Mouse (Mus musculus) embryonic facial prominence, embryonic 11.5 days (tissue): ENCODE results near the gene Lonp2. TPM values are rescaled to one million over a fixed set of nuclear protein-coding genes. Genes with fewer than 3 reads are reported as not detected.

ENCODE experiments used
- ATAC-seq: fragments of 200-750 bp; cut with Nextera tagmentation; replicated peaks from 2 replicates; pipeline ENCODE4 v1.8.0; 2017; ENCODE audit warnings: low read depth; ENCODE audit not compliant: insufficient number of reproducible peaks, low FRiP score, low TSS enrichment
- DNase-seq: peaks from one replicate; pipeline ENCODE4 v3.0.0-alpha.2; 2015; ENCODE audit warnings: low spot score
- H3K27ac ChIP-seq: fragments of 300-500 bp; sonication (generic); replicated peaks from 2 replicates; pipeline ENCODE4 v1.5.1; 2014; ENCODE audit warnings: mild to moderate bottlenecking, low read depth, low read length, control low read depth
- H3K27me3 ChIP-seq: fragments of 300-500 bp; sonication (generic); 2 replicates; pipeline ENCODE4 v1.6.1; 2014; ENCODE audit warnings: mild to moderate bottlenecking, low read length, moderate library complexity, mixed read lengths; ENCODE audit not compliant: control insufficient read depth, insufficient read depth
- H3K36me3 ChIP-seq: fragments of 300-500 bp; sonication (generic); replicated peaks from 2 replicates; pipeline ENCODE4 v1.6.1; 2014; ENCODE audit warnings: low read depth, mild to moderate bottlenecking, low read length, moderate library complexity, mixed read lengths; ENCODE audit not compliant: control insufficient read depth, insufficient read depth
- H3K4me1 ChIP-seq: fragments of 300-500 bp; sonication (generic); 2 replicates; pipeline ENCODE4 v1.6.1; 2014; ENCODE audit warnings: low read length, mixed read lengths; ENCODE audit not compliant: control insufficient read depth, insufficient read depth
- H3K4me2 ChIP-seq: fragments of 300-500 bp; sonication (generic); 2 replicates; pipeline ENCODE4 v1.6.1; 2014; ENCODE audit warnings: low read depth, mild to moderate bottlenecking, control low read depth, low read length, moderate library complexity
- H3K4me3 ChIP-seq: fragments of 300-500 bp; sonication (generic); 2 replicates; pipeline ENCODE4 v1.5.1; 2014; ENCODE audit warnings: low read depth, low read length, control low read depth
- H3K9ac ChIP-seq: fragments of 300-500 bp; sonication (generic); replicated peaks from 2 replicates; pipeline ENCODE4 v1.6.1; 2014; ENCODE audit warnings: mild to moderate bottlenecking, control low read depth, low read length
- H3K9me3 ChIP-seq: fragments of 300-500 bp; sonication (generic); replicated peaks from 2 replicates; pipeline ENCODE4 v1.6.1; 2016; ENCODE audit warnings: mild to moderate bottlenecking, low read length, inconsistent platforms, mixed read lengths; ENCODE audit not compliant: control insufficient read depth
- WGBS: fragments of 180-500 bp; shearing (Covaris S2); extraction: QIAGEN DNeasy Blood & Tissue Kit; methylation state at CpG from one replicate; pipeline ENCODE4 v1.1.7; 2014; 5-methylcytosine and 5-hydroxymethylcytosine counted together
- polyA plus RNA-seq: library from polyadenylated mRNA; unstranded; fragments of >200 nt; fragmentation: Nextera tagmentation; extraction: Ambion mirVana; gene quantifications from 2 replicates; pipeline ENCODE4 v1.2.1, GENCODE M21; 2014

Lonp2 gene
- polyA plus RNA-seq, 1 experiment from 2014 or later, result 67.3 TPM

DNA sequence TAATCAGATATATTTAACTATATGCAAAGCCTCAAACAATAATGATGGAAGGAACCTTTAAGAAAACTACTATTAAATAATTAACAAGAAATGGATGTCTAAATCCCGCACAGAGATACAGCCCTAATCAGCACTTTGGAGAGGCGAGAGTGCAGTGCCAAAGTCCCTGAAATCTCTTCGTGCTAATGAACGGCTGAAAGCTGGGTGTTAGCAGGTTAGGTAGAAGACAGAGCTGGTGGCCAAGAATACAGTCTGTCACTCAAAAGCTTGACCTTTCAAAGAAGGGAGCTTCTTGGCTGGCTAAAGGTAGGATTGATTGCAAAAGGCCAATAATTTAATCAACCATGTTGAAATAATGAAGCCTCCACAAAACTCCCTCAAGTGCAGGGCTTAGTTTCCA is 110.3 kb downstream of the Lonp2 start:
- no peak for DNase-seq
- no peak overlapping the region for H3K27ac ChIP-seq
- no peak for ATAC-seq
- H3K4me3 ChIP-seq, result no peak overlapping the region
- H3K27me3 ChIP-seq, result no peaks in the 10 kb centered on the region
- WGBS, result 80% methylated on average over 4 of the region's 4 CpGs
- no peak overlapping the region for H3K9ac ChIP-seq
- H3K4me1 ChIP-seq, result no peaks in the 10 kb centered on the region
- H3K4me2 ChIP-seq, result no peak overlapping the region
- no peaks in the 10 kb centered on the region for H3K9me3 ChIP-seq
- H3K36me3 ChIP-seq, result no peaks in the 10 kb centered on the region

DNA sequence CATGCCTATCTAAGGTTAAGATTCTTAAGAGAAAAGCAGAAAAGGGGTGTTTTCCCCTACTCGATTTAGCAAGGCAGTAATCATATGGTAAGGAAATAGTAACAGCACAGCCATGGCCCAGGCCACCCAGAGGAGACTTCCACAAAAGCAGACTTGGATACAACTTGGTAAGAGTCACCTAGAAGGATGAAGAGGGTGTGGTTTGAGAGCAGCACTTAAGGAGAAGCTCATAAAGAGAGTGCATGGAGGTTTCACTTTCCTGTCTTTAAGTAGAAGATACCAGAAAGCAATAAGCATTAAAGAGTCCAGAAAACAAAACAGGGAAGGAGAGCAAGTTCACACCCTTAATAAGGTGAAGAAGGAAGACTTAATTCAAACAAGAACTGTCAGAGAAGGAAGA is 111.1 kb downstream of the Lonp2 start:
- Histone ChIP-seq H3K4me1 (no peaks in the 10 kb centered on the region), H3K4me3 (no peak overlapping the region), H3K9me3 (no peaks in the 10 kb centered on the region), H3K27ac (no peak overlapping the region), H3K4me2 (no peak overlapping the region), H3K27me3 (no peaks in the 10 kb centered on the region), H3K36me3 (no peaks in the 10 kb centered on the region), H3K9ac (no peak overlapping the region)
- DNase-seq (no peak), ATAC-seq (no peak)
- WGBS, result 70% methylated on average over 1 of the region's 1 CpGs

DNA sequence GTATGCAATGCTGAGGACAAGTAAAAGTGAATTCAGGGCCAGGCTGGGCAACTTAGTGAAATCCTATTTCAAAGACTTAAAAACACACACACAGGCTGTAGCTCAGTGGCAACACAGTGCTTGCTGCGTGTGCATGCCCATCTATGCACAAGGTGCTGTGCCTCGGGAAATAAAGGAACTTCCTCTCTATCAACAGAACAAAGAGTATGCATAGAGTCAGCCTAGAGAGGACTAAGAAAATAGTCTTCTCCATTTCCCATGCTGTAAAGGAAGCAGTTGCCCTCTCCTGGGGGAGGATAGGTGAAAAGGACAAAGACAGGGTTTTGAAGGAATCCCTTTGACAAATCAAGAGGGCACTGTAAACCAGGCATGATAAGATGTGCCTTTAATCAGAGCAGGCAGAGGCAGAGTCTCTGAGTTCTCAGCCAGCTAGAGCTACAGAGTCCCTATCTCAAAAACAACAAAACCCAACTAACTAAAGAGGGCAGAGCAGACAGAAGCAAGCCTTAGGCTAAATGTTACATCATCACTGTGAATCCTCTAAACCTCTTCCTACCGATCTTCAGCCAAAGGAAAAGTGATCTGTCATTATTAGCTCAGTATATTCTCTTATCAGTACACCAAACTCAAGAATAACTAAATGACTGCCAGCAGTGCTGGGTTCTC is 111.7 kb downstream of the Lonp2 start:
- no peaks in the 10 kb centered on the region for H3K9me3 ChIP-seq
- H3K4me2 ChIP-seq, result no peak overlapping the region
- no peak overlapping the region for H3K9ac ChIP-seq
- no peak overlapping the region for H3K4me3 ChIP-seq
- no peaks in the 10 kb centered on the region for H3K4me1 ChIP-seq
- no peak for ATAC-seq
- H3K27me3 ChIP-seq, result no peaks in the 10 kb centered on the region
- DNase-seq, result no peak
- WGBS, result 41% methylated on average over 3 of the region's 3 CpGs
- no peaks in the 10 kb centered on the region for H3K36me3 ChIP-seq
- H3K27ac ChIP-seq, result no peak overlapping the region

DNA sequence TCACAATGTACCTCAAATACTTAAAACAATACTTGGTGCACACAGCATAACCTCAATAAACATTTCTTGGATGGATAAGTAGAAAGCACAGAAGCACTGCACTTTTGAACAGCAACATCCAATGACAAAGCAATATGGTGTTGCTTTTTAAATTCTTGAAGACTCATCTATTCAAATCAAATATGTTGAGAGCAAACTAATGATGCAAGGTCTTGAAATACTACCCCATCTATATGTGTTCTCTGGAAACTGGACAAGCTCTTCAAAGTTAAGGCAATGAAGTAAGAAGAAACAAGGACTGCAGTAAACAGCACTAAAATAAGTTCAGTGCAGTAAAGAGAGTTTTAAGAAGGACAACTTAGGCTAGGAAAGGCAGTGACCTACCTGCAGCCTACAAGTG is 117.1 kb downstream of the Lonp2 start:
- Histone ChIP-seq H3K4me1 (no peaks in the 10 kb centered on the region), H3K27me3 (no peaks in the 10 kb centered on the region), H3K4me2 (no peak overlapping the region), H3K27ac (no peak overlapping the region), H3K36me3 (no peaks in the 10 kb centered on the region), H3K9ac (no peak overlapping the region), H3K9me3 (no peaks in the 10 kb centered on the region), H3K4me3 (no peak overlapping the region)
- ATAC-seq, result no peak
- no peak for DNase-seq

DNA sequence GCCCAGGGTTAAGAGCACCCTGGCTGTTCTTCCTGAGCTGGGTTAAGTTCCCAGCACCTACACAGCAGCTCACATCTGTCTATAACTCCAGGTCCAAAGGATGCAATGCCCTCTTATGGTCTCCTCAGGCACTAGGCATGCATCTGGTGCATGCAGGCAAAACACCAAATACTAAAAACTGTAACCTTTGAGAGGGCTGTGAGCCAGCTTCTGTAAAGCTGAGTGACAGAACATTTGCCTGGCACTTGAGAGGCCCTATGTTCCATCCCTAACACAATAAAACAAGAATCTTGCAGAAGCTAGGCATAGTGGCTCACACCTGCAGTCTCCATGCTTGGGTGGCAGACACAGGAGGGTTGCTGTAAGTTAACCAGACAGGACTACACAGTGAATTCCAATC is 117.8 kb downstream of the Lonp2 start:
- ATAC-seq (no peak), DNase-seq (no peak)
- H3K4me1 ChIP-seq, result no peaks in the 10 kb centered on the region
- H3K36me3 ChIP-seq, result no peaks in the 10 kb centered on the region
- no peak overlapping the region for H3K4me3 ChIP-seq
- no peak overlapping the region for H3K27ac ChIP-seq
- no peak overlapping the region for H3K9ac ChIP-seq
- no peaks in the 10 kb centered on the region for H3K9me3 ChIP-seq
- no peaks in the 10 kb centered on the region for H3K27me3 ChIP-seq
- H3K4me2 ChIP-seq, result no peak overlapping the region

DNA sequence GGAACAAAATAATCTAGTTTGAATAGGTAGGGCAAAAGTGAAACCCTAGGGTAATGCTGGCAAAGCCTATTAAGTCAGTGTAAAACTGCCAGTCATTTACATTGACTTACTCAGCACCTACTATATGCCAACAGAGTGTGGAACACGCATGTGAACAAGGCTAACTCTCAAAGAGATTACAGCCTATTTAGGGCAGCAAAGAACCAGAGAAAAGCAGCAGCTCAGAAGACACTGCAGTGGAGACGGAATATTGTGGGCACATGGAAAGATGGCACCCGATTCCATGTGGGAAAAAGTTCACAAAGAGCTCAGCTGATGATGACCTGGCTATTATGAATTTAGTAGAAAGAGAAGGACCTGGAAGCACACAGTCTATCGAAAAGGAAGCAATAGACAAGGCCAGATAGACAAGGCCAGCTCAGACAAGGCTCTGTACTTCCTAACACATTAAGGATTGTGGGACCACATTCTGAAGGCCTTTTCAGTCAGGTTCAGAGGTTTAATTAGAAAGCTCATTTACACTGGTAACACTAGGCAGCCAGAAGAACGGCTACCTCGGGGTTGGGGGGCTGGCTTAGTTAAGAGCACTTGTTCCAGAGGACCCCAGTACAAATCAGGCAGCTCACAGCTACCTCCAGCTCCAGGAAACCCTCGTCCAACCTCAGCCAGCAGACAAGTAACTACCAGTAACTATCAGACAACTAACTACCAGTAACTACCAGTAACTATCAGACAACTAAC is 118.9 kb downstream of the Lonp2 start:
- no peak overlapping the region for H3K27ac ChIP-seq
- DNase-seq (no peak), ATAC-seq (no peak)
- no peaks in the 10 kb centered on the region for H3K27me3 ChIP-seq
- H3K4me3 ChIP-seq, result no peak overlapping the region
- WGBS, result 80% methylated on average over 7 of the region's 7 CpGs
- H3K36me3 ChIP-seq, result no peaks in the 10 kb centered on the region
- no peaks in the 10 kb centered on the region for H3K4me1 ChIP-seq
- H3K9ac ChIP-seq, result no peak overlapping the region
- H3K9me3 ChIP-seq, result no peaks in the 10 kb centered on the region
- no peak overlapping the region for H3K4me2 ChIP-seq

DNA sequence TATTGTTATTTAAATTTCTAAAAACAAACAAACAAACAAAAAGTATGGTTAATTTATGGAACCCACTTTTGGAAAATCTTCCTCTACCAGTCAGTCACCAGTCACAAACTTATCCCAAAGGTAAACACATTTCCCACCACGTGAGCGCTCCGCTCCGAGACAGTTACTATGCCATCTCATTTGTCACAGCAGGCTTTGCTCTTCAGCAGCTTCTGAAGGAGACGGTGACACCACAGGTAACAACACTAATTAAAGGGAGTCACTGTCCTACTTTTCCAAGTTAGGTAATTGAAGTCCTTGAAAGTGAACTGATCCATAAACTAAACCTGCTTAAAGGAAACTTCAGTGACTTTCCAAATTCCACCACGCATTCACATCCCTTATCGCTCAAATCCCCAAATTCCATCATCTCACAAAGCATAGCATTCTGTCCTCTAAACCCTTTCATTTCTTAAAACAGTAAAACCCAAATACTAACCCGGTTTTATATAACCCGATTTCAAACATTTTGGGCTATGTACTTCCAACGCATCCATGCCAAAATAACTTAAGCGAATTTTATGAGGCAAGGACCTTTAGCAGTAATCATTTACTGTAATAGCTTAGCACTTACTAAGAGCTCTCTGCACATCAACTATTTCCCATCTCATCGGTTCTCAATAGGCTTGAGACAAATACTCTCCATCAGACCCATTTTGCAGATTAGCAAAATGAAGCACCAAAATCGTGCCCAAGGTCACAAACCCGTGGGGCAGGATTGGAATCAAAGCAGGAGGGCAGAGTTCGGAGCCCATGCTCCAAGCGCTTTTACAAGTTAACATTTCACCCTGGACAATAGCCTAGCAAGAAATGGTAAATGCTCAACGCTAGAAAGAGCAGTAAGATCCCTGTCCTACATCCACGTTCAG is 120.7 kb downstream of the Lonp2 start:
- 4% methylated on average over 18 of the region's 18 CpGs for WGBS

More for the DNA sequence above, 120.7 kb downstream of the Lonp2 start:
- H3K4me3 ChIP-seq, result peak overlapping the region; percentile 69
- peak overlapping the region; percentile 94 for H3K27ac ChIP-seq
- no peaks in the 10 kb centered on the region for H3K9me3 ChIP-seq
- no peaks in the 10 kb centered on the region for H3K4me1 ChIP-seq
- peak overlapping the region; percentile 99 for H3K9ac ChIP-seq
- peak overlapping the region; percentile 64 for H3K4me2 ChIP-seq
- no peaks in the 10 kb centered on the region for H3K27me3 ChIP-seq
- DNase-seq (peak; percentile 39), ATAC-seq (no peak)
- no peaks in the 10 kb centered on the region for H3K36me3 ChIP-seq
